ENCODE assay signal across 14 mouse cellular contexts in the genomic region with DNA sequence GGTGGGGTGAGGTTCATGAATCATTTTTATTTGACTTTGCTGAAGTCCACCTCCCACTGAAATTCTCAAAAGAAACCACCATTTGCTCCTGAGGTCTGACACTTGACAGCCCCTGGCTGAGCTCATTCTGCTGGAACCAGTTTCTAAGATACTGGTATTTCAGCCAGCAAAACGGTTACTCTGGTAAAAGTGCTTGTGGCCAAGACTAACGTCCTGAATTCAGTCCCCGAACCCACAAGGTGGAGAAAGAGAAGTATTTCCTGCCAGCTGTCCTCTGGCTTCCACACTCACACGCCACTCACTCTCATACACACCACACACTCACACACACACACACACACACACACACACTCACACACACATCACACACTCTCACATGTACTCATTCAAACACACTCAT. TPM values are rescaled to one million over a fixed set of nuclear protein-coding genes. Genes with fewer than 3 reads are reported as not detected.
"Had no signal": no experiment of that assay in that cellular context is flagged by ENCODE, and none has a peak within 500 bp of the region (broad histone marks: within the 10 kb centered on the region; RNA-seq: fewer than 3 reads in every experiment).

No protein-coding gene starts in this region.

- H3K9me3 ChIP-seq: limb, embryonic 10.5 days; liver, embryonic 12.5 days; lung, embryonic 15.5 days; megakaryocyte, embryonic 14.5 days; midbrain, embryonic 12.5 days had no signal

- DNase-seq: kidney, adult 8-10 months; kidney, postnatal 36 days; layer of hippocampus, adult 9-11 months; liver, postnatal 0 days; lung, postnatal 14 days; right cerebral cortex, adult 18-20 months; right cerebral cortex, postnatal 25 days; thymus, postnatal 36 days had no signal

- H3K4me1 ChIP-seq: midbrain, embryonic 12.5 days had no signal

- H3K4me3 ChIP-seq: limb, embryonic 10.5 days; liver, embryonic 12.5 days; lung, embryonic 15.5 days; megakaryocyte, embryonic 14.5 days; midbrain, embryonic 12.5 days had no signal

- ATAC-seq: liver, embryonic 12.5 days; liver, postnatal 0 days had no signal

- H3K9ac ChIP-seq: liver, embryonic 12.5 days; liver, postnatal 0 days; lung, embryonic 15.5 days; midbrain, embryonic 12.5 days had no signal

- H3K4me2 ChIP-seq: liver, embryonic 12.5 days; lung, embryonic 15.5 days; midbrain, embryonic 12.5 days had no signal

- H3K27ac ChIP-seq: limb, embryonic 10.5 days; liver, embryonic 12.5 days; lung, embryonic 15.5 days; macrophage; midbrain, embryonic 12.5 days had no signal

- H3K36me3 ChIP-seq: limb, embryonic 10.5 days; liver, embryonic 12.5 days; lung, embryonic 15.5 days; midbrain, embryonic 12.5 days had no signal

- H3K27me3 ChIP-seq: lung, embryonic 15.5 days had no signal

RNA-seq across cellular contexts. Expression of gene Ano1, which starts 26.0 kb away (rescaled TPM):
- polyA plus RNA-seq: macrophage had no signal
